Mouse (Mus musculus): ENCODE results near the gene Ube2c. TPM values are rescaled to one million over a fixed set of nuclear protein-coding genes. Genes with fewer than 3 reads are reported as not detected.

The Ube2c gene
- total RNA-seq (2021): under 1 TPM; 0.20 to 0.33 TPM
- long read RNA-seq, experiment 1: 0 reads
- long read RNA-seq, experiment 2: 0 reads

DNA sequence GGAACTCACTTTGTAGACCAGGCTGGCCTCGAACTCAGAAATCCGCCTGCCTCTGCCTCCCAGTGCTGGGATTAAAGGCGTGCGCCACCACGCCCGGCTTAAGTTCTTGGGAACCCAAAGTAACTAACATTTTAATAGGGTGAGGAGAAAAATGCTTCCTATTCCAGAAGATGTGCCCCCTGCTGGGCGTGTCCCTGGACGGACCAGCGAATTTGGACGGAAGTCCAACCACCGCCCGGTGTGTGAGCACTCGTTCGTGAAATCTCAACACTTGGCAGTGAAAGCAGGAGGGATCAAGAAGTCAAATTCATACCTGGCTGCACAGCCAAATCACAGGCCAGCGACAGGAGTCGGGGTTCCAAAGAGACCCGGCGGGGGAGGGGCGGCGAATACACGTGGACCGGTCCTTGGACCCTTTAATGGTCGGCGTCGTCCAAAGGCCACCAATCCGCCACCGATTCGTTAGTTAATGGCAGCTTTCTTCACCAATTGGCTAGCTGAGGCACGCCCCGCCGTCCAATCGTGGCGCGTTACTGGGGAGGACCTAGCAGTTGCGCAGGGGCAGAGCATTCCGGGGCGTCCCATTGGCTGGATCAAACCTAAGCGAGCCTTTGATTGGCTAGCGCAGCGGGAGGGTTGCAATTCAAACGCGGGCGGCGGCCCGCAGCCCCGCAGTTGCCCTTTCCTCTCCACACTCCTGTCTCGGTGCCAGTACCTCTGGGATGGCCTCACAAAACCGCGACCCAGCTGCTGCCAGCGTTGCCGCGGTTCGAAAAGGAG is at the start of gene Ube2c:
TSS of gene Ube2c (plus strand) at position 641 of the 780 bp plus-strand sequence.
- Histone ChIP-seq H3K27ac (peak within 1 kb of the TSS; percentile 82), H3K4me3 (peak within 1 kb of the TSS; percentile 83)
- intact Hi-C loops (cut with DNase I): no loop called here
- peak; percentile 41 for TF ChIP-seq CTCF (IDR thresholded peaks at IDR 0.05)
- DNase-seq: peak; percentile 98

DNA sequence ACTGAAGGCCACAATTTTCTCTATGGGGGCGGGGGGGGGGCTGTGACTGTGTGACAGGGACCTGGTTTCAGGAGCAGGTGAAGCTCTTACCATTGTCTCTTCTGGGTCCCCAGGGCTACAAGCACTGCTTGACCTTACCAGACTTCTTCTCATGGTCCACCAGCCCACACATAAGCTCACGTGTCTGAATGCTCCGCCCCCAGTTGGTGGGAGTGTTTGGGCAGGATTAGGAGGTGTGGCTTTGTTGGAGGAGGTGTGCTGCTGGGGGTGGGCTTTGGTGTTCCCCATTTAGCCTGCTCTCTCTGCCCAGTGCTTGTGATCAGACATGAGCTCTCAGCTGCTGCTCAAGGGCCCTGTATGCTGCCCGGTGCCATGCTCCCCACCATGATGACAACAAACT is 46.4 kb upstream of the Ube2c start:
- Histone ChIP-seq H3K4me3 (no peak overlapping the region), H3K27ac (no peak overlapping the region)
- no peak for DNase-seq
- TF ChIP-seq CTCF (IDR thresholded peaks at IDR 0.05): no peak
- intact Hi-C loops (cut with DNase I): no loop called here

DNA sequence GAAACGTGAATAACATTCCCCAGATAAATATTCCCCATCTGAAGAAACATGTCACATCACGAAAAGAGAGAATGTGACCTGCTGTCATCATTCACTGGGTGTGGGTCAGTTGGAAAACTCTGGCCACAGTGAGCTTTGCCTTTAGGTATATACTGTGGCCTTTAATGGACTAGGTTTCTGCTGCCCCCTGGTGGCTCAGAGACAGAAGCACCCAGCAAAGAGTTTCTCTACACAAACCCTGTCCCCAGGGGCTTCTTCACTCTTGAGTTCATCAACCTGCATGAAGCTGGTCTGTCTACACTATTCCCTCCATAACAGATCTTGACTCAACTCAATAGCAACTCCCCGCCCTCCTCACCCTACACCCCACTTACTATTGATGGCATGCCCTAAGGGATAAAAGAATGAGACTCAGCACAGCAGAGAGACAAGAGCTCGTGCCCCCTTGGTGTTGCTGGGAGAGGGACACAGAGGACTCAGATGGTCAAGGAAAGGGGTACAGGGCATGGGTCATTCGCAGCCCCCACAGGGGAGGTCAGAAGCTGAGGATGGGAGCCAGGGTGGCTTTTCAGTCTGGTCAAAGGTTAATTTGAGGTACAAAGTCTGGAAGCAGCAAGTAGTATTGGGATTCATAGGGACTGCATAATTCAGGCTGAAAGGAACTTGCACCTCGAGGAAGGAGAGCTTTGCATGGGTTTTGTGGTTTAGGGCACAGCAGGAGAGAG is 43.6 kb upstream of the Ube2c start:
- peak; percentile 89 for TF ChIP-seq CTCF (IDR thresholded peaks at IDR 0.05)
- Histone ChIP-seq H3K27ac (no peak overlapping the region), H3K4me3 (no peak overlapping the region)
- DNase-seq: peak; percentile 63
- intact Hi-C loops (cut with DNase I): loop anchor here (5.0 kb wide), 2 partner anchors 49 to 134 kb away; partner anchors contain the start of gene Eppin

DNA sequence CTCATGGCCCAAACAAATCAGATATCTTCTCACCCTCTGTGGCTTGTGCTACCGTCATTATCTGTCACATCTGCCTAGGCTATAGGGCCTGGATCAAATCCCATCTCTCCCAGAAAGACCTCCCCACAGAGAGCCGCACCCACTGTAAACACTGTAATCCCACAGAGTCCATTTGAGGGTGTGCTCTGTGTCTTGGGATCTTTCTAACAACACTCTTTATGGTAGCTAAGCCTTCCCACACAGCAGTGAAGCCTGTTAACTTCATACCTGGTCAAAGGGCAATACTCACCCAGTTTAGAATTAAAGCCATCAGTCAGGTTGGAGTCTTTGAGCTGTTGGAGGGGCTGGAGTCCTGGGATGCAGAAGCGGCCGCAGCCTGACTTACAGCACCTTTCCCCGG is 38.0 kb upstream of the Ube2c start:
- no peak for TF ChIP-seq CTCF (IDR thresholded peaks at IDR 0.05)
- H3K4me3 ChIP-seq: no peak overlapping the region
- no peak for DNase-seq
- no peak overlapping the region for H3K27ac ChIP-seq
- intact Hi-C loops (cut with DNase I): no loop called here

DNA sequence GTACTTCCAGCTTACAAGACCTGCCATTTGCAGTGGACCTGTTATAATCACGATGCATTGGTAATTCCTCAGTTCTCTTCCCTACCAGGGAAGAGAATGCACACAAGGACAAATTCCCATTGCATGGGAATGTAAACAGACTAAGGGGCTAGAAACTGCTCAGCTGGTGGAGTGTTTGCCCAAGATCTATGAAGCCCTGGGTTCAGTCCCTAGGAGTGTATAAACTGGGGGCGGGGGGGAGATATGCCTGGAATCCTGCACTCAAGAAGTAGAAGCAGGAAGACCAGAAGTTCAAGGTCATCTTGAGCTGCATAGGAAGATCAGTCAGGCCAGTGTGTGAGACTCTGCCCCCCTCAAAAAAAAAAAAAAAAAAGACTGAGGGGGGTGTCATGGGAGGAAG is 36.4 kb upstream of the Ube2c start:
- Histone ChIP-seq H3K4me3 (no peak overlapping the region), H3K27ac (no peak overlapping the region)
- DNase-seq: no peak
- TF ChIP-seq CTCF (IDR thresholded peaks at IDR 0.05): no peak
- intact Hi-C loops (cut with DNase I): no loop called here

DNA sequence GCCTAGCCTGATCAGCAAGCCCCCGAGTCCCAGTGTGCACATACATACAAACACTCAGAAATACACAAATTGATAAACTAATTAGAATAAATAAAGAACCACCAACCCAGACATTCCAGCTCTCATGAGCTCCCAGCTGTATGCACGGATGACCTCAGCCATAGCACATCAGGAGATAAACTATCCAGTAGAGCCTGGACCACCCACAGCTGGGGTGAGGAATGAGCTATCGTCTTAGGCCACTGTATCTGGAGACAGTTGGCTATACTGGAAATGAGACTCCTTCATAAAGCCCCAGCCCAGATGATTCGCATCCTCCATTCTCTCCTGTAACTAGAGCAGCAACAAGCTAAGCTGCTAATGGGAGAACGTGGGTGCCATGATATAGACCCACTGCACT is 34.9 kb upstream of the Ube2c start:
- no peak overlapping the region for H3K27ac ChIP-seq
- H3K4me3 ChIP-seq: no peak overlapping the region

DNA sequence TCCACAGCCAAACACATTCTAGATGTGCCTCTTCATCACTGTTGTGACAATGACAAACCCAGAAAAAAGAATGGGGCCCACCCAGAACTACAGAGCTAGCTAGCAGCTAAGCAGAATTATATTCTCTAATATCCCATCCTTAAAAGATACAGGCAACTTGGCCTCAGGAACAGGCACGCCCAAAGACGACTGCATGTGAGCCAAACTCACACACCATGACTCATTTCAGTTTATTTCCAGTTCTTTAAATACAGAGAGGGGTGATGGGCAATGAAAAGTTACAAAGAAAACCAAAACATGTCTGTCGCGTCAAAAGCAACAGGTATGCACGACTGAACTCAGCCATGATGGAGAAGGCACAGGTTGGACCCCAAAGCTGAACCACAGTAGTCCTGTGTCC is 34.3 kb upstream of the Ube2c start:
- no peak for TF ChIP-seq CTCF (IDR thresholded peaks at IDR 0.05)
- intact Hi-C loops (cut with DNase I): no loop called here
- no peak overlapping the region for H3K27ac ChIP-seq
- no peak overlapping the region for H3K4me3 ChIP-seq
- DNase-seq: no peak

More for the DNA sequence above, 34.9 kb upstream of the Ube2c start:
- intact Hi-C loops (cut with DNase I): no loop called here
- no peak for TF ChIP-seq CTCF (IDR thresholded peaks at IDR 0.05)
- no peak for DNase-seq

DNA sequence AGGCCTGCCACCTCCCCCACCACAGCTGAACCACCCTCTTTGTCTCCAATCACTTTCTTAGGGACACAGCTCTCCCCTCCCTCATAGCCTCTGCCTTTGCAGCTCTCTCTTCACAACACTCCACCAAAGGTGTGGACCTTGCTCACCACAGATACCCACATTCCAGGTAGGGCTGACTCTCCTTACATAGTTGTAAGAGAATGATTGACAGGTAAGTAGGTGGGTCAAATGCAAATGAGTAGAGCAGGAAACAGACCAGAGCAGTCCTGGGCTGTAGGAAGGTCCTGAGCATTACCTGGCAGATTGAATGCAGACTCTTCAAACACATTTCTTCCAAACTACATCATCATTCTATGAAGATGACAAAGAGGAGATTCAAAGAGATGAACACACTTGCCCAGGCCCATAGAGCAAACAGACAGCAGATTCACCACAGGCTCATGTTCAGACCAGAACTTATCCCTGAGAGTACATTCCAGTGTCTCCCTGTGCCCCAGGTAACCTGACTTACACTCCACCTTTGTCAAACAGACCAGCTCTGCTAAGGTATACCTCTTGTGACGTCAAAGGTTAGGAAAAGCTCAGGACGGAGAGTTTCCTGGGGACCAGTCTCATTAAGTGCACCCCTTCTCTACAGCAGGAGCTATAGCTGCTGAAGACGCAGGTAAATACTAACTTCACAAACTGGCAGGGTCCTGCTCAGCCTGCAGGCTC is 32.2 kb upstream of the Ube2c start:
- no peak for TF ChIP-seq CTCF (IDR thresholded peaks at IDR 0.05)
- H3K27ac ChIP-seq: no peak overlapping the region
- intact Hi-C loops (cut with DNase I): no loop called here
- no peak for DNase-seq
- no peak overlapping the region for H3K4me3 ChIP-seq

DNA sequence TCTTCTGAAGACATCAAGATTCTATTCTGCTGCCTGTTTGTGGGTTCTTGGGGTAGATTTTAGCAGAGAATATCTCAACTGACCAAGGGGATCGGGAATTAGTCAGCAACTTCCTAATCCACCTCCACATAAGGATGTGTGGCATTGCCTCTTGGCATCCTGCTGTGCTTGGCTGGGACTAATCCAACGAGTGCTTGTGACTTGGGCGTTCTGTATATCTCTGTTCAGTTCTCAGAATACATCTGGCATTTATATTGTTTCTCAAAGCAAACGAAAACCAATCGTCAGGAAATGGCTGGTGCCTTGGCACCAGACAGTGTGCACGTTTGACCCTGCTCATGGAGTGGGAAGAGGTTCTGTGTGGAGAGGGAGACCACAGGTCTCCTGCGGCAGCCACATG is 29.8 kb upstream of the Ube2c start:
- H3K4me3 ChIP-seq: no peak overlapping the region
- intact Hi-C loops (cut with DNase I): no loop called here
- no peak for DNase-seq
- no peak for TF ChIP-seq CTCF (IDR thresholded peaks at IDR 0.05)
- no peak overlapping the region for H3K27ac ChIP-seq

DNA sequence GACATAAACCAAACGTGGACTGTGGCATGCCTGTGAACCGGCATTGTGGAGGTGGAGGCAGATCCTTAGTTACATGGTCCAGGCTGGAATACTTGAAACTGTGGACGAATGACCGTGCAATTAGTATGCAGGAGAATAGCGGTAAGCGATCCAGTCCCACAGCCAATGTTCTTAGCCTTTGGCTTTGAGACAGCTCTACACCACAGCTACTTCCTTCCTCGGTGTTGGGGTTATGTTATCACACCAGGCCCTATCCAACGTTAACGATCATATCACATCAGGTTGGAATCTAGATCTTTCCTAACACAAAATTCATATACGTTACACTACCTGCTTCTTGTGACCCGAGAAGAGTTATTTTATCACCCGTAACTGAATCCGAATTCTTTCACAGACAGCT is 24.7 kb upstream of the Ube2c start:
- intact Hi-C loops (cut with DNase I): no loop called here
- TF ChIP-seq CTCF (IDR thresholded peaks at IDR 0.05): no peak
- H3K4me3 ChIP-seq: peak overlapping the region; percentile 86
- no peak for DNase-seq
- peak overlapping the region; percentile 90; the same call in 1 of the 2 replicates for H3K27ac ChIP-seq

DNA sequence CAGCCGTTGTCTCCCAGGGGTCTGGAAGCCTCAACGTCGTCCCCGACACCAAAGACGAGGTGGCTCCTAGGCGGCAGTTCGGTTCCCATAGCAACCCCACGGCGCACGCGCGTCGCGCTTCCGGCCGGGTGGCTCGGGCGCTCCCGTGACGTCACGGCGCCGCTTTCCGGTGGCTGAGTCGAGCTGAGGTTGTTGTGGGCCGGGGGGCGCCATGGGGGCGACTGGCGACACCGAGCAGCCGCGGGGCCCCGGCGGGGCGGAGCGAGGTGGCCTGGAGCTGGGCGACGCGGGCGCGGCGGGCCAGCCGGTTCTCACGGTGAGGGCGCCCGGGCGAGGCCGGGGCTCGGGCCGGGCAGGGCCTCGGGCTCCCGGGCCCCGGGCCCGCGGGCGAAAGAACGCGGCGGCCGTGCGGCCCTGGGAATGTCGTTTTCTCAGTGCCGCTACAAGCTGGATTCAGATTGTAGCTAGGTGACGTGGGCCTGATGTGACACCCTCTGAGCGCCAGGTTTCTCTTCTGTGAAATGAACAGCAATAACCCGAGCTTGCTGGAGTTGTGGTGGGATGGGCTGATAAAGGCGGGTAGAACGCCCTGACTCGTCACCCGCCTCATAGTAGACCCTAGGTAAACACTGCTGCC is 23.7 kb upstream of the Ube2c start, which contains the start of the genes Wfdc3 and Dnttip1:
TSS of gene Wfdc3 (minus strand) at position 89 of the 637 bp plus-strand sequence.
TSS of gene Dnttip1 (plus strand) at position 141 of the 637 bp plus-strand sequence.
- H3K4me3 ChIP-seq: peak within 1 kb of the TSS; percentile 86
- peak; percentile 96 for DNase-seq
- H3K27ac ChIP-seq: peak within 1 kb of the TSS; percentile 90
- TF ChIP-seq CTCF (IDR thresholded peaks at IDR 0.05): no peak
- intact Hi-C loops (cut with DNase I): no loop called here

DNA sequence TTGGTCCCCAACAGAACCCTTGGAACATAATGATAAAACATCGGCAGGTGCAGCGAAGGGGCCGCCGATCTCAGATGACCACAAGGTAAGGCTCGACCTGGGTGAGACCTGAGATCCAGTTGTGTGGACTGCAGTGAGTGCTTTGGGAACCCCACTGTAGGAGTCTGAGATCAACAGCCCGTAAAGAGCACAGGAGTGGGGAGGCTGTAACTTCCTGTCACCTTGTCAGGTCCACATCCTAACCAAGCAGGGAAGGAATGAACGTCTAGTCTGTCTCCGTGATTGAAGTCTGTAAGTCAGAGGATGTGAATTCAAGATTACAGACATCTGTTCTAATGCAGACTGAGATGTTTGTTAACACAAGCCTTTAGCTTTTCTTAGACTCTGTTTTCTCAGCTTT is 23.0 kb upstream of the Ube2c start:
- H3K4me3 ChIP-seq: peak overlapping the region; percentile 86
- intact Hi-C loops (cut with DNase I): no loop called here
- DNase-seq: no peak
- no peak for TF ChIP-seq CTCF (IDR thresholded peaks at IDR 0.05)
- H3K27ac ChIP-seq: peak overlapping the region; percentile 90; the same call in 1 of the 2 replicates

All from gastrocnemius, adult 2 months (tissue).